Mouse (Mus musculus): ENCODE results near the gene Fam102b.

Gene Fam102b

DNA sequence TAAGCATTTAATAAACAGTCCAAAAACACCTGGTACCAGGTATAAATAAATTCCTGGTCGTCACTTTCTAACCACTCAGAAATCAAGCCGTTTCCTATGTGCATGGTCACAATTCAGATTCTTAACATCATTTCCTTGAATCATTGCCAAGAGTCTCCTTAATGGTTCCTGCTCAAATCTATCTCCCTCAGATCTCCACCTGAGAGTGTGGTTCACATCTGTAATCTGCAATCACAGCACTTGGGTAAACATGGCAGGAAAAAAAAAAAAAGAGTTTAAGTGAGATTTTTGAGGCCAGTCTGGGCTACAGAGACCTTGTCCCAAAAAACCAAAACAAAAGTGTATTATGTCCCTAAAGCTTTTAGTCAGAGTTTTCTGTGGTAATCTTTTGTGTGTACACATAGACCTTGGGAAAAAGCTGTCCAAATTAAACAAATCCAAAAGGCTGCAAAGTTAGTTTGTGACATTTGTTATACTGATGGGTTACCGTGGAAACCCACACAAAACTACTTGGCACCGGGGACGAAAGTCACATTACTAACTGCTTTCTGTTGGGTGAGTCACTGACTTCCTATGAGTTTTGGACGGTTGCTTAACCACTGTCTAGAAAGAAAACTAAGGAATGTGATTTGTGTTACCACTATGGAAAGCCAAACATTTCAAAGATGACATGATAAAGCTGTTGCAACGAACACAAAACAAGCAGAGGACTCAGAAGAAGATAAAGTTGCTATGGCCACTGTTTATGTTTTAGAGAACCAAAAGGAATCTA lies 16.7 kb downstream of the Fam102b start:
- peak; percentile 18 to 40 for DNase-seq

DNA sequence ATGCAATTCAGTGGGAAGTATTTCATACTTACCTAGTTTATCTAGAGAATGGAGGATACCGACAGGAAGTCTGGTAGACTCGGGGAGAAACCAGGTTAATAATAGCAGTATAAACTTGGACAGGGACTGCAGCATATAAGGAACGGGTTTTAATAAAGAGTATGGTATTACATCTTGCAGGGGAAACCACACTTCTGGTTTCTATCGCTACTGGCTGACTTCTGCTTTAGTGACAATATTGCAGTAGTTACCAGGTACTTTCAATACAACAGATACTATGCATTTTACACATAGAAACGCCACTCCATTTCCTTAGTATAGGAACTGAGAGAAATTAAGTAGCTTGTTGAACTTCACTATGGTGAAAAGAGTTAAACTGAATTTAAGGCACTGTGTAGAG lies 19.2 kb downstream of the Fam102b start:
- DNase-seq, result no peak

DNA sequence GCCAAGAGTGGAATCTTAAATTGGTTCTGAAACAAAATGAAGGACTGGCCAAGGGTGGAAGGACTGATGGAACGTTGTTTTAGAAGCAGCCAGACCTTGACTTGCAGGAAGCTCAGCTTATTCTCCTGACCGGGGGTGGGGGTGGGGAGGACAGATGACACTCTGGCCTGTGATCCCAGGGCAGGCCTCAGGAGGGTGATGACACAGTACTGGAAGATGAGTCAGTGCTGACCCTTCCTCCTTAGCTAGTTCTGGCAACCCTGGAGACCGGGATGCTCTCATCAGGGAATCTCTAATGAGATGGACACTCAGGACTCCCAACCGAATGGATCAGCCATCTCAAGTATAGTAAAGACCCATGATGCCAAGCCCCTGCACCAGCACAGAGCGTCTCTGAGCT lies 21.6 kb downstream of the Fam102b start:
- no peak for DNase-seq

- no peak for DNase-seq
Measured at GRCm38 (mm10) chr3:108999173-108999572, 28.2 kb downstream of the Fam102b start.

DNA sequence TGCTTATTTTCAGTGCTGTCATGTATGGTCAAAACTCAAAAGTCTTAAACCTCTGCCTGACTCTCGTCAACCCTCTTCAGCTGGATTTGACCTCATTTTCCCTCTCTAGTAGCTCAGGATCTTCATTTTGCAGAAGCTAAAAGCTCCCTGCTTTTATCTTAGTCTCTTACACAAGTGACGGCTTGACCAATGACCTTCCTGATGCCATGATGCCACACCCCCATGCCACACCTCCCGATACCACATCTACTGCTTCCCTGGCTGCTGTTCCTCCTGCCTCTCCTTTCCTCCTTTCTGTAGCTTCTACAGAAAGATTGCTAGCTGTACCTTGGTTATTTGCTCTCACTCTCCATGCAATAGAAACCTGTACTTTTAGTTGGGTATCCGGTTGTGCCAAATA lies 29.6 kb downstream of the Fam102b start:
- no peak for DNase-seq

DNA sequence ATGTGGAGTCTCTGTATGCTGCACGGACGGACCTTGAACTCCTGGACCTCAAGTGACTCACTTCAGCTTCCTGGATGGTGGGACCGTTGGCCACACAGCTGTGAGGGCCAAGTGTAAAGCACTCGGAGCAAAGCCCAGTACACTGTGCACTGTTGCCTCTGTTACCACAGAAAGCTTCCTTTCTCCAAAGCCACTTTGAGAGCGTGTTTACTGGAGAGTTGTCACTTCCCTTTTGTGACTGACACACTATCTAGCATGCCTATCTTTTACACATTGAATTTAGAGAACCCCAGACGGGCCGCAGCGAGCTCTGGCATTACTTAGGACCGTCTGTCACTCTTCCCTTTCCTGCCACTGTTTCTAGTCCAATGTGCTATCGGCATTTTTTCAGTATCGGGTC lies 30.1 kb downstream of the Fam102b start:
- no peak for DNase-seq

- no peak for DNase-seq
Measured at GRCm38 (mm10) chr3:108995379-108995778, 32.0 kb downstream of the Fam102b start.

GRCm38 (mm10) chr3:108994477-108994876 lies 32.9 kb downstream of the Fam102b start:
- DNase-seq, result no peak

- DNase-seq, result peak; percentile 18 to 45
Measured at GRCm38 (mm10) chr3:108989971-108990548, 37.3 kb downstream of the Fam102b start.

DNA sequence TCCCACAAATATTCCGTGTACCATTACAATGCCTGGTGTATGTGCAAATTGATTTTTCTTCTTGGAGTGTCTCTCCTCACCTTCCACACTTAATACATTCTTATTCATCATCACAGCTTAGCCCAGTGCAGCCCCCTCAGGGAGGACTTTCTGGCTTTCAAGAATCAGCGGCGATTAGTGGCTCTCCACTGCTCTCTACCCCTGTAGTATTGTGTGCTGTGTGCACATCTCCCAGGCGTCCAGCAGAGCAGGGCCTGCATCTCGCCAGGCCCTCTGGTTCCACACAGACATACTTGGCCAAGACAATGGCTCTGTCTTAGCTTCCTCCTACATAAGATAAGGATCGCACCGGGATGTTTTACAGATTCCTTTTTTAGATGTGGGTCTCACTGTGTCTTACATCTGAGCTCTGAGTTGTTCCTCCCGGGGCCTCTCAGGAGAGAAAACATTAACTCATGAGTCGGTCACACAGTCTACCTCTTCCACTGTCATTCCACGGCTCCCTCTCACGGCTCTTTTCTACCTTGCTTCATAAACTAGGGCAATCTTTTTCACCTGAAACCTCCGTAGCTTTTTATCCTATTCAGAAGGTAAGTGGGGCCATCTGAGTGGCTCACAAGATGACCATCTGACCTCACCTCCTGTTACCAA lies 40.3 kb downstream of the Fam102b start:
- no peak for DNase-seq

DNA sequence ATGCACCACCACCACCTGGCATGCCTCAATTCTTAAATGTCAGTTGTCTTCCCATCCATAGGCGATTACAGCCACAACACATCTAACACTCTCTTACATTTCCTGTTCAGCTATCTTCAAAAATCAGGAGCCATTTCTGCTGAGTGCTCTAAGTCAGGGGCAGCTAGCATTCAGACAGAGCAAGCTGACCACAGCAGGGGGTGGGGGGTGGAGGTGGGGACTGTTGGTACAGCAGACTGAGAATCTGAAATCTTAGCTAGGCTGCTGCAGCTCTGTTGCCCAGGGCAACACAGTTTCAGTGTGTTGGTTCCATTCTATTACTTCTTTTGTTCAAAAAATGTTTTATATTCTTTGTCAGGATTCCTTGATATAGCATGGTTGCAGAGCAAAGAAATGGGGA lies 40.9 kb downstream of the Fam102b start:
- DNase-seq, result no peak

GRCm38 (mm10) chr3:108983989-108984388 lies 43.4 kb downstream of the Fam102b start:
- no peak for DNase-seq

- no peak for DNase-seq
Measured at GRCm38 (mm10) chr3:108981946-108982345, 45.5 kb downstream of the Fam102b start.

GRCm38 (mm10) chr3:108977340-108978030 lies 49.9 kb downstream of the Fam102b start:
- peak in 1 of 2 experiments; percentile 17 for DNase-seq

GRCm38 (mm10) chr3:108974920-108975485 lies 52.4 kb downstream of the Fam102b start:
- peak in 1 of 2 experiments; percentile 36 for DNase-seq

DNA sequence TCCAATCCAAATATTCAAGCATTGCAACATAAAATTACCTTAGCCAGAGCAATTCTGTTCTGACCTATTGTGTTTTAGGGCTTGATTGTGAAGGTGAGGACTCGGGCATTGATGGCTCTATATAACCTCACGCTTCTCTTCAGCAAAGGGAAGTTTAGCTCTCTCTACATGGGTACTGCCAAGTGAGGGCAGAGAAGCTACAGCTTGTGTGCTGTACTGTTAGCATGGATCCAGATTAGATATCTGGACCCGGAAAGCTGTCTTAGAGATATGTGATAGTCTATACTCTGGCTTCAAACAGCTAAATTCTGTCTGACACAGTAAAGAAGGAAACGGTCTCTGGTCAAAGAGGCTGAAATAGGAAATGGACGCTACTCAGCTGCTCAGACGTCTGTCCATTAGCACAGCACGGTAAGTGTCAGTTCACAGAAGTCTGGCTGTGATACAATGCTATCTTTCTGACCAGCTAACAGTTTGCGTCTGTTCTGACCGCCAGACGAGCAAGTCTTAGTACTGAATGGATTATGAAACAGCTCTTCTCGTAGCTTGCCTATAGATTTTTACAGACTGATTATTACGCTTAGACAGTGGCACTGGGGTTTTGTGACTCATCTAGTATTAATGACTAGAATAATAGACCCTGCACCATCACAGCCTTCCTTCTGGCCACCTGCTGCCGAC lies 53.3 kb downstream of the Fam102b start:
- DNase-seq, result no peak

- DNase-seq, result no peak
Measured at GRCm38 (mm10) chr3:108966051-108966450, 61.4 kb downstream of the Fam102b start.

GRCm38 (mm10) chr3:108964361-108965044 lies 62.9 kb downstream of the Fam102b start:
- DNase-seq, result no peak

DNA sequence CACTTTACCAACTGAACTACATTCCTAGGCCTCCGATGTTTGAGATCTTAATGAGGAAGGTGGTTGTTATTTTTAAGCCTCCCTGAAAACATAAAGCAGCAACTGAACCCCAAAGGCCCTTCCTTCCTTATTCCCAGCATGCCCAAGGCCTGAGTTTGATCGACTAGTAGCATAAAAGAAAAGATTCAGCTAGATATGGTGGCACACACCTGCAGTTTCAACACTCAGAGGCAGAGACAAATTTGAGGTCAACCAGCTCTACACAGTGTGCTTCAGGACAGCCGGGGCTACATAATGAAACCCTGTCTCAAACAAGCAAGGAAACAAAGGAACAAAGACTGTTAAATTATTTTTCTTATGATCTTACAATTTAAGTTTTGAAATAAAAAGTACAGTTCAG lies 63.6 kb downstream of the Fam102b start:
- no peak for DNase-seq

- DNase-seq, result no peak
Measured at GRCm38 (mm10) chr3:108963278-108963677, 64.1 kb downstream of the Fam102b start.

GRCm38 (mm10) chr3:108961655-108962054 lies 65.8 kb downstream of the Fam102b start:
- DNase-seq, result no peak

GRCm38 (mm10) chr3:108961226-108961625 lies 66.2 kb downstream of the Fam102b start:
- no peak for DNase-seq

Measured in kidney, postnatal 25 days (tissue).